27 mouse cellular contexts compared by ENCODE assay signal in genomic region chr16:23196791-23197190, GRCm38 (mm10). TPM values are rescaled to one million over a fixed set of nuclear protein-coding genes. Genes with fewer than 3 reads are reported as not detected.
DNase-seq lines count a peak whose midpoint lies in the region; ATAC-seq and TF ChIP-seq lines count a peak whose summit lies in the region.
"Had no signal": no experiment of that assay in that cellular context is flagged by ENCODE, and none has a peak within 500 bp of the region (broad histone marks: within the 10 kb centered on the region; RNA-seq: fewer than 3 reads in every experiment).

No protein-coding gene starts in this region.

- ATAC-seq in neutrophil, adult 5-6 weeks (ENCODE audit: extremely low read depth, insufficient number of reproducible peaks, low FRiP score, poor library complexity, severe bottlenecking): peak; percentile 26; the same call in 1 of the 2 replicates
- ATAC-seq: forebrain, embryonic 15.5 days; Patski had no signal

- TF ChIP-seq POLR2A in brain, embryonic 14.5 days (IDR thresholded peaks at IDR 0.05; ENCODE audit: borderline replicate concordance, extremely low read depth, insufficient read depth, insufficient read length, poor library complexity, severe bottlenecking): no peak

- DNase-seq in heart, adult 11 months: peak; percentile 43
- DNase-seq in heart, postnatal 10 days: no peak
- DNase-seq in CD4-positive helper T cell, adult 2 months (ENCODE audit: low read depth, low spot score): peak; percentile 56
- peak; percentile 1 for DNase-seq in brain, embryonic 14.5 days (ENCODE audit: low read depth)
- DNase-seq in adrenal gland, adult 18-20 months (ENCODE audit: low spot score in 2 of 2): no peak
- DNase-seq in left cerebral cortex, postnatal 36 days (ENCODE audit: low spot score in 2 of 2): no peak
- DNase-seq: adrenal gland, adult 8-10 months; adrenal gland, postnatal 25 days; B cell, adult 2 months; cerebellum, adult 2 months; cerebellum, adult 9-11 months; cerebellum, postnatal 25 days; gastrocnemius, postnatal 25 days; heart, adult 2 months had no signal

- TF ChIP-seq CTCF in brain, embryonic 14.5 days (IDR thresholded peaks at IDR 0.05; ENCODE audit: borderline replicate concordance, extremely low read depth, insufficient read depth, insufficient read length): no peak

- intact Hi-C loops in heart, postnatal 10 days (cut with DNase I): no loop called here
- intact Hi-C loops in left cerebral cortex, postnatal 36 days (cut with DNase I): no loop called here

RNA-seq across cellular contexts. Expression of gene St6gal1, which starts 27.7 kb away (rescaled TPM):
- total RNA-seq in heart, postnatal 10 days (2021): 10 to 100 TPM; 14.4 to 17.9 TPM
- polyA plus RNA-seq in brain, embryonic 14.5 days (2012; rRNA removed): 31.5 and 35.7 TPM in 2 replicates
- total RNA-seq in neutrophil, adult 5-6 weeks (2017): 137 and 141 TPM in 2 replicates
- 10 to 100 TPM; 21.8 to 35.6 TPM for total RNA-seq in adrenal gland, adult 18-20 months (2021)
- total RNA-seq in left cerebral cortex, postnatal 36 days (2021): 10 to 100 TPM; 15.5 to 17.3 TPM
- polyA plus RNA-seq: erythroblast, embryonic 14.5 days had no signal

RNA-seq across cellular contexts. Expression of gene Adipoq, which starts 50.5 kb away (rescaled TPM):
- 10 to 100 TPM; 12.9 to 37.4 TPM for total RNA-seq in heart, postnatal 10 days (2021)
- polyA plus RNA-seq in brain, embryonic 14.5 days (2012; rRNA removed): 0.08 and 0.09 TPM in 2 replicates
- not detected in 2 replicates for total RNA-seq in neutrophil, adult 5-6 weeks (2017)
- 100 to 1,000 TPM; 265 to 655 TPM for total RNA-seq in adrenal gland, adult 18-20 months (2021)
- total RNA-seq in left cerebral cortex, postnatal 36 days (2021): not detected
- total RNA-seq: common myeloid progenitor, adult 5-6 weeks; hematopoietic stem cell, adult 5-6 weeks had no signal
- polyA plus RNA-seq: embryonic facial prominence, embryonic 13.5 days; erythroblast, embryonic 14.5 days; forebrain, embryonic 12.5 days; forebrain, embryonic 15.5 days; G1E; heart, embryonic 16.5 days; hindbrain, embryonic 12.5 days; hindbrain, embryonic 15.5 days; intestine, embryonic 14.5 days; Patski had no signal

Comparison
In these comparisons a context has a peak if more than half of its experiments do, and no peak if none do; other contexts are left out.
1. DNase-seq: peak in heart, adult 11 months (single experiment), CD4-positive helper T cell, adult 2 months (single experiment) and brain, embryonic 14.5 days (single experiment); none in heart, postnatal 10 days (0 of 2), adrenal gland, adult 18-20 months (0 of 2) and left cerebral cortex, postnatal 36 days (0 of 2).
2. RNA of gene Adipoq, which starts 50.5 kb away (total RNA-seq): 265 to 655 TPM in adrenal gland, adult 18-20 months and 12.9 to 37.4 TPM in heart, postnatal 10 days; not detected in neutrophil, adult 5-6 weeks and not detected in left cerebral cortex, postnatal 36 days; every median in the first group is over 10 times any median in the second.